Mouse (Mus musculus): ENCODE data around the gene Plek2.

DNA sequence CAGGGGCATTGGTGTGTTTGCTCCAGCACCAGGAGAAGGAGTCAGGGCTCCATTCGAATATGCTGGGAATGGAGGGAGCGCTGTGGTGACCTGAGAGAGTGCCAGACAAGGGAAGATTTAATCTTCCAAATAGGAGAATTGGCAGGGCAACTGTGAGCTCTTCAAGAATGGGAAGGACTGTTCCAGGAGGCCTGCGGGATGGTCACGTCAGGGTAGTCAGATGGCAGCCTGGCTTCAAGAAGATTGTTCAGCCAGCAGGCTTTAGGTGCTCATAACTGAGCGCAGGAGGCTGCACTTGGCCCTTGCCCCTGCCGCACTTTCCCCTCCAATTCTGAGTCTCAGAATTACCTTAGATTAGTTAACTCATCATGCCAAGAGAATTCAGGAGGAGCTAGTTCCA is 36.2 kb upstream of the Plek2 start:
- no peak for TF ChIP-seq POLR2A (IDR thresholded peaks at IDR 0.05; ENCODE audit: borderline replicate concordance, extremely low read depth, low read depth, low read length)
- no peak for TF ChIP-seq CTCF (IDR thresholded peaks at IDR 0.05; ENCODE audit: insufficient read depth, low read length)
